Mouse (Mus musculus) hindbrain, embryonic 12.5 days (tissue): ENCODE data around the gene Chchd3. TPM values are rescaled to one million over a fixed set of nuclear protein-coding genes. Genes with fewer than 3 reads are reported as not detected.

Experiments
- ATAC-seq: fragments of 200-750 bp; cut with Nextera tagmentation; 2 replicates; pipeline ENCODE4 v1.8.0; 2017; ENCODE audit warnings: moderate TSS enrichment; ENCODE audit not compliant: low FRiP score
- H3K27ac ChIP-seq: fragments of 300-500 bp; sonication (generic); 2 replicates; pipeline ENCODE4 v1.5.1; 2016; ENCODE audit warnings: mild to moderate bottlenecking
- H3K27me3 ChIP-seq: fragments of 300-500 bp; sonication (generic); 2 replicates; pipeline ENCODE4 v1.6.1; 2016; ENCODE audit warnings: mild to moderate bottlenecking
- H3K36me3 ChIP-seq: fragments of 300-500 bp; sonication (generic); 2 replicates; pipeline ENCODE4 v1.6.1; 2016; ENCODE audit warnings: mild to moderate bottlenecking
- H3K4me1 ChIP-seq: fragments of 300-500 bp; sonication (generic); 2 replicates; pipeline ENCODE4 v1.6.1; 2016
- H3K4me2 ChIP-seq: fragments of 300-500 bp; sonication (generic); replicated peaks from 2 replicates; pipeline ENCODE4 v1.6.1; 2016; ENCODE audit warnings: mild to moderate bottlenecking
- H3K4me3 ChIP-seq: fragments of 300-500 bp; sonication (generic); 2 replicates; pipeline ENCODE4 v1.5.1; 2016; ENCODE audit warnings: mild to moderate bottlenecking
- H3K9ac ChIP-seq: fragments of 300-500 bp; sonication (generic); 2 replicates; pipeline ENCODE4 v1.6.1; 2016; ENCODE audit warnings: mild to moderate bottlenecking, moderate library complexity
- H3K9me3 ChIP-seq: fragments of 300-500 bp; sonication (generic); replicated peaks from 2 replicates; pipeline ENCODE4 v1.6.1; 2016; ENCODE audit warnings: mild to moderate bottlenecking
- WGBS: fragments of 180-500 bp; shearing (Covaris S2); methylation state at CpG from one replicate; pipeline ENCODE4 v1.1.7; 2016; 5-methylcytosine and 5-hydroxymethylcytosine counted together
- polyA plus RNA-seq: library from polyadenylated mRNA; unstranded; fragments of >200 nt; fragmentation: Nextera tagmentation; extraction: Ambion mirVana; gene quantifications from 2 replicates; pipeline ENCODE4 v1.2.1, GENCODE M21; 2016

Chchd3 gene
- polyA plus RNA-seq, 1 experiment from 2014 or later: 118 TPM

- Histone ChIP-seq H3K4me3 (no peak overlapping the region), H3K9me3 (no peaks in the 10 kb centered on the region), H3K27me3 (no peaks in the 10 kb centered on the region), H3K4me1 (peaks cover 2% of the 10 kb centered on the region; the same call in 1 of the 2 replicates), H3K36me3 (0 out of 2 replicates have a peak, but pooled peaks cover under 1% of the 10 kb centered on the region), H3K4me2 (no peak overlapping the region), H3K27ac (no peak overlapping the region), H3K9ac (no peak overlapping the region)
- WGBS: 97% methylated on average over 5 of the region's 5 CpGs
- ATAC-seq: no peak
Measured at GRCm38 (mm10) chr6:32786196-32786595, 273.9 kb downstream of the Chchd3 start.

DNA sequence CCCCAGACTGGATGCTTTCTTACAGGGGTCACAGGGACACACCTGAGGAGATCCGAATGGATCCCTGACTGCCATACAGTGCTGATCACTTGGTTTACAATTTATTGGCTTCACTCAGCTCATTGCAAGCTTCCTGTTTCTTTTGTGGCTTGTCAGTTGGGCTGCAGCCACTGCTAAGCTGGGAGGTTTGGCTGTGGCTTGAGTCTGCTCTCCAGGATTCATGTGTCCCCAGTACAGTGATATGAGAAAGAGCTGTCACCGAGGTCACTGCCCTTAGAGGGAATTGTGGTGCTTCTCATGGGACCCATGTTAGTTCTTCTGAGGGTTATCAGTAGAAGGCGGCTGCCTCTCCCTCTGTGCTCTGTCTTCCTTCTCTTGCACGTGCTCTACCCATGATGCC, 277.0 kb downstream of the Chchd3 start:
- ATAC-seq: no peak
- Histone ChIP-seq H3K4me1 (peaks cover 8% of the 10 kb centered on the region), H3K27me3 (no peaks in the 10 kb centered on the region), H3K27ac (no peak overlapping the region), H3K4me2 (no peak overlapping the region), H3K9ac (no peak overlapping the region), H3K4me3 (no peak overlapping the region), H3K9me3 (no peaks in the 10 kb centered on the region), H3K36me3 (no peaks in the 10 kb centered on the region)
- 90% methylated on average over 4 of the region's 4 CpGs for WGBS

GRCm38 (mm10) chr6:32780602-32781001, 279.5 kb downstream of the Chchd3 start:
- no peaks in the 10 kb centered on the region for H3K9me3 ChIP-seq
- 29% methylated on average over 11 of the region's 11 CpGs for WGBS
- no peak overlapping the region for H3K4me3 ChIP-seq
- H3K27ac ChIP-seq: no peak overlapping the region
- H3K4me1 ChIP-seq: peaks cover 6% of the 10 kb centered on the region
- ATAC-seq: no peak
- H3K9ac ChIP-seq: no peak overlapping the region
- H3K4me2 ChIP-seq: no peak overlapping the region; the same call in 1 of the 2 replicates
- H3K27me3 ChIP-seq: no peaks in the 10 kb centered on the region
- H3K36me3 ChIP-seq: no peaks in the 10 kb centered on the region

- Histone ChIP-seq H3K27me3 (no peaks in the 10 kb centered on the region), H3K27ac (no peak overlapping the region), H3K4me3 (no peak overlapping the region), H3K4me1 (peaks cover 6% of the 10 kb centered on the region), H3K4me2 (no peak overlapping the region), H3K9me3 (no peaks in the 10 kb centered on the region), H3K36me3 (no peaks in the 10 kb centered on the region), H3K9ac (no peak overlapping the region)
- no peak for ATAC-seq
- 66% methylated on average over 11 of the region's 11 CpGs for WGBS
Measured at GRCm38 (mm10) chr6:32776384-32776783, 283.7 kb downstream of the Chchd3 start.

GRCm38 (mm10) chr6:32754524-32754923, 305.5 kb downstream of the Chchd3 start:
- no peak overlapping the region for H3K4me2 ChIP-seq
- H3K36me3 ChIP-seq: no peaks in the 10 kb centered on the region
- H3K9me3 ChIP-seq: no peaks in the 10 kb centered on the region
- 89% methylated on average over 10 of the region's 10 CpGs for WGBS
- H3K9ac ChIP-seq: no peak overlapping the region
- no peaks in the 10 kb centered on the region for H3K27me3 ChIP-seq
- no peak overlapping the region for H3K27ac ChIP-seq
- ATAC-seq: no peak
- H3K4me3 ChIP-seq: no peak overlapping the region
- H3K4me1 ChIP-seq: no peaks in the 10 kb centered on the region

DNA sequence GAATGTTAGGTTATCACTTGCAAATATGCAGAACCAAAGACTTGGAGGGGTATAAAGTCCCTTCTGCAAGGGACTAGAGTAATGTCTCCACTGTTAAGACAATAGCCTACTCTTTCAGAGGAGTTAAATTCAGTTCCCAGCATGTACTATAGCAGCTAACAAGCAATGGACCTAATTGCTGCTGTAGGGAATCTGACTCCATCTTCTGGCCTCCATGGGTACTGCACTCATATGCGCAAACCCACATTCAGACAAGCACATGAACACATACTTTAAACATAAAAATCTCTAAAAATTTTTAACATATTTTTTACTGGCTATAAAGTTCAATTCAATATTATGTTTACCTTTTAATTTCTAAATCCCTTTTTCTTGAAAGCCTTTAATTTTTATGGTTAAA, 310.2 kb downstream of the Chchd3 start:
- no peak for ATAC-seq
- Histone ChIP-seq H3K9me3 (no peaks in the 10 kb centered on the region), H3K4me2 (no peak overlapping the region), H3K27me3 (no peaks in the 10 kb centered on the region), H3K9ac (no peak overlapping the region), H3K36me3 (no peaks in the 10 kb centered on the region), H3K27ac (no peak overlapping the region), H3K4me1 (no peaks in the 10 kb centered on the region), H3K4me3 (no peak overlapping the region)
- WGBS: 98% methylated on average over 1 of the region's 1 CpGs

- no peak overlapping the region for H3K27ac ChIP-seq
- ATAC-seq: no peak
- H3K9me3 ChIP-seq: no peaks in the 10 kb centered on the region
- H3K4me2 ChIP-seq: no peak overlapping the region
- WGBS: 76% methylated on average over 6 of the region's 6 CpGs
- no peaks in the 10 kb centered on the region for H3K36me3 ChIP-seq
- no peak overlapping the region for H3K9ac ChIP-seq
- H3K27me3 ChIP-seq: no peaks in the 10 kb centered on the region
- H3K4me3 ChIP-seq: no peak overlapping the region
- H3K4me1 ChIP-seq: no peaks in the 10 kb centered on the region
Measured at GRCm38 (mm10) chr6:32748777-32749176, 311.3 kb downstream of the Chchd3 start.

DNA sequence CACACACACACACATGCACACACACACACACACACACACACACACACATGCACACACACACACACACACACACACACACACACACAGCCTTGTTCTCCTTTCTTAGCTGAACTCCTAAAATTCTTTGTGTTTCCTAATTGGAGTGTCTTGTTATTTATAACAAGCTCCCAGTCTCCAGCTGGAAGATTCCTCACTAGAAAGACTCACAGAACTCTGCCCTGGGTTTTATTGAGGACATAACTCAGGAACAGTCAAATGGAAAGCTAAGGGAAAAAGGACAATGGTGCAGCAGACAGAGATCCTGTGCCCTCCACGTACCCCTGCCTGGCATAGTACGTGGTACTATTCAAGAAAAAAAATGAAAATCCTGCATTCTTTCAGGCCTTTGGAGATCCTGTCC, 312.7 kb downstream of the Chchd3 start:
- Histone ChIP-seq H3K27me3 (no peaks in the 10 kb centered on the region), H3K27ac (no peak overlapping the region), H3K9ac (no peak overlapping the region), H3K4me3 (no peak overlapping the region), H3K4me1 (no peaks in the 10 kb centered on the region), H3K4me2 (no peak overlapping the region), H3K36me3 (no peaks in the 10 kb centered on the region), H3K9me3 (no peaks in the 10 kb centered on the region)
- 95% methylated on average over 2 of the region's 2 CpGs for WGBS
- no peak for ATAC-seq

Other genes starting within 250 kb of the Chchd3 start
- 47.7 and 50.2 TPM in 2 replicates for gene Exoc4, start 188.8 kb upstream of the Chchd3 start, polyA plus RNA-seq